Mouse (Mus musculus): ENCODE data around the gene Arntl.

The Arntl gene

DNA sequence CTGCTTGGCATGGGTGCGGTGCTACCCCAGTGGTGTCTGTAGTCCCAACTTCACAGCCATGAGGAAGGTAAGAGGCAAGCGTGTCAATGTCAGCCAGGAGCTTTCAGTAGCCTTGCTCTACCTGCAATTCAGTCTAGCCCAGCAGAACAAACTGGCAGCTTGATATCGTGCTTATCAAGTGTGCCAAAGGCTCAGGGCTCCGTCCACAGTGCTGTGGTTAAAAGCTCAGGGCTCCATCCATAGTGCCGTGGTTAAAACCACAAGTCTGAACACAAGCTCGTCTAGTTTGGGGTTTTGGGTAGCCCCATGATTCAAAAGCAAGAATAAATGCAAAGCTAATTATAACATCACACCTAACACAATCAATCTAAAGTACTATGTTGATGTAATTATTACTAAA lies 87.3 kb downstream of the Arntl start:
- DNase-seq (ENCODE audit: low spot score), result no peak

DNA sequence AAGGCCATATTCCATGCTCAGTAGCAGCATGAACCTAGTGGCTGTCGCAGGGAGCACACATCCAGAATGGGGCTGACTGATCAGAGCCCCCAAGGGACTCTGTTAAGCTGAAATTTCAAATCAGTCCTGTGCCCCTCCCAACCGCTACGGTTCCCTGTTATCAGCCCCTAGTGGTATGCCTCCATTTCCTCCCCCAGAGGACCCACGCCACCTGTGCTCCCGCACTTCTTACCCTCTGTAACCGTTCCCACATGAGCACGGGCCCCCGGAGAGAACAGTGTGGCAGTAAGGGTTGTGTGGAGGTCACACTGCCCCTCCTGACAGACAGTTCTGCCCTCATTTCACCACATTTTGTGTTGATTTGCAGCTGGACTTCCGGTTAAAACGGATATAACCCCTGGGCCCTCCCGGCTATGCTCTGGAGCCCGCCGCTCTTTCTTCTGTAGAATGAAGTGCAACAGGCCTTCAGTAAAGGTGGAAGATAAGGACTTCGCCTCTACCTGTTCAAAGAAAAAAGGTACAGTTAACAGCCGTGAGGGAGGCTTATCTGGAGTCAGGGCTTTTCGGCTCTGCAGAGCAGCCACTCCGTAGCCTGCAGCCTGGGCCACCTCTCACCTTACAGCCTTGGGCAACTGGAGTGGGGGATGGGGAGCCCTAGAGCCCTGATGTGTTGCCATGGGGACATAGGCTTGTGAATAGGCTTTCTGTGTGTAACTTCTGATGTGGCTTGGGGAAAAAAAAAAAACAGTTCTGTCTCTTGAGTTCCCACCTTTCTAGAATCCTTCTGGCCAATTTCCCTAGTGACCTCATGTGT lies 88.0 kb downstream of the Arntl start:
- no peak for DNase-seq (ENCODE audit: low spot score)

DNA sequence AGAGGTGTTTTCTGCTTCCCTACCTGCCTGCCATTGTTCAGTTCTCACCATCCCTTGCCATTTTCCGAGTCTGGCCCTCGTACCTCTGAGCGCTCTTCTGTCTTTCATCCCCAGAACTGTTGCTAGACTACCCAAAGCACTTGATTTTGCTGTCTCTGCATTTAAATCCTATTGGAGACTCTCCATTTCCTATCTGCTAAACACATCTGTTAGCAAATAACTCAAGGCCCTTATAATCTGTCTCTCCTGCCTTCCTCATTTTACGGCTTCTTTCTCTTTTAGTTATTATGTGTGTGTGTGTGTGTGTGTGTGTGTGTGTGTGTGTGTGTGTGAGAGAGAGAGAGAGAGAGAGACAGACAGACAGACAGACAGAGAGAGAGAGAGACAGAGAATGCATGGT lies 90.5 kb downstream of the Arntl start:
- DNase-seq (ENCODE audit: low spot score), result no peak

DNA sequence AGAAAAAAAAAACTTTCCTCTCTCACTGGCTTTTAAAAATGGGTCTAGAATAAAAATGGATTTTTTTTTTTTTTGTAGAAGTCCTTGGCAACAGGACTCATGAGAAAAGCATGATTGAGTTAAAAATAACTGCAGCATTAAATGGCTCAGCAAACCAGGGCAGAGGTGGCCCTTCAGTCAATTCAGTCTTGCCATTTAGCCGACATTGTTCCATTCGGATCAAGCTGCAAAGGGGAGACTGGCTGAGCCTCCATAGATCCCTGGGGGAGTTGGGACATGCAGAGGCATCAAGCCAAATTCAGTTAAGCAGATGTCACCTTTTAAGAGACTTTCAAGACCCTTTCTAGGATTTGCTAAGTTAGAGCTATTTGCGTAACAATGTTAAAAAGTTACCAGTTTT lies 102.9 kb downstream of the Arntl start:
- peak; percentile 71 for DNase-seq (ENCODE audit: low spot score)

DNA sequence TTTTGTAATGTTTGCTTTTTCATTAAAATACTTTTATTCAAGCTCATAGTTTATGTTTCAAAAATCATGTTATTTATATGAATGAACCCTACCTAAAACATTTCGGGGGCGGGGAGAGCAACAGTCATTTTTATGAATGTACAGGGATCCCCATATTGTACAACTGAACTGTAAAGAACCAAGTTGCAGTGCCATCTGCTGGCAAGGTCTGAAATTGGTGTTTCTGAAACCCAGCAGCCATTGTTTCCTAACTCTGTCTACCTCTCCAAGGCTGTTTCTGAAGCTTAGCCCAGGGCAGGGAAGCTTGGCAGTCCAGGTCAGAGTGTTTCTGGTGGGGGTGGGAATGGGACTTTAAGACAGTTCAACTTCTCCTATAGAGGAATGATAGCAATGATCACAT lies 104.5 kb downstream of the Arntl start:
- DNase-seq (ENCODE audit: low spot score), result peak; percentile 76

DNA sequence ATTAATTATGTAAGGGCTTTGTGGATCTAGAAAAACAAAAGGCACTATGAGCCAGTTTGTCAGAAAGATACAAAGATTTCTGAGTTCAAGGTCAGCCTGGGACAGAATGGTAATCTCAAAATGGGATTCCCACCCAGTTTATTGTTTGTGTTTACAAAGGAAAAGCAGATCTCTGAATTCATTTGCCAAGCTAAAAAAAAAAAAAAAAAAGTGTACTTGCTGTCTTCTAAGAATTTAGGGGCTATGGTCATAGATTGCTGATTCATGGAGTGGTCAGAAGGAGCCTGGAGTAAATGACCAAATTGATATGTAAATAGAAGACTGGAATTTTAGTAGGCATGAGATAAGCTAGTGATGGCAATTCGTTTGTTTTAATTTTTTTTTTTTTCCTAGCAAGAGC lies 112.9 kb downstream of the Arntl start:
- no peak for DNase-seq (ENCODE audit: low spot score)

DNA sequence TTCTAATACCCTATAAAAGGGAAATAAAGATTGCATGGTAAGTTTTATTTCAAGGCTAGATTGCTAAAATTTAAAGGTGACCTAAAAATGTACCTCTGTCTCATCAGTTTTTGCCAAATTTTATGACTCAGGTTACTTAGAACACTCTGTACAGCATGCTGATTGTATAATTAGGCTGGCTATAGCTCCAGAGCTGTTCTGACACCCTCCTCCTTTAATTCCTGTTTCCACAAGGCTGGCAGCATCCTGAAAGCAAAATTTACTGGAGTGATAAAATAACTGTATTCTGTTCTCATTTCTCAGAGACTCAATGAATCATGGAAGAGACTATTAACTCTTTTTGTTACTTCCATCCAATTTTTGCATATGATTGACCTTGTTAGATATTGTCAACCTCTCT lies 126.8 kb downstream of the Arntl start:
- no peak for DNase-seq (ENCODE audit: low spot score)

DNA sequence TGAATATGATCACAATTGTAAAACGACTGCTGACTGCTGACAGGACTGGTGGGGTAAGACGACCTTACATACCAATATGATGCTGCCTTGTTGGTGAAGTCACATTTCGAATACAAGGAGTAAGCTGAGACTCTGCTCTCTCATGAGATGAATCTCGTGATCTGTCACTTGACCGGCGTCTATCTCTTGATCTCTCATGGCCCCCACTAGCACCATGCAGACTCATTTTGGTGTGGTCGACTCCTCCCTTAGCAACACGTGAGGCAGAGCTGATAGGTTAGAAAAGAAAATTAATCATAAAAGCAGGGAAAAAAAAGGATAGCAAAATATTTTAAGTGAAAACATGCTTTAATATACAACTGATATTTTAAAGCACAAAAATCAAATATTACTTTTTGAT lies 128.0 kb downstream of the Arntl start:
- no peak for DNase-seq (ENCODE audit: low spot score)

DNA sequence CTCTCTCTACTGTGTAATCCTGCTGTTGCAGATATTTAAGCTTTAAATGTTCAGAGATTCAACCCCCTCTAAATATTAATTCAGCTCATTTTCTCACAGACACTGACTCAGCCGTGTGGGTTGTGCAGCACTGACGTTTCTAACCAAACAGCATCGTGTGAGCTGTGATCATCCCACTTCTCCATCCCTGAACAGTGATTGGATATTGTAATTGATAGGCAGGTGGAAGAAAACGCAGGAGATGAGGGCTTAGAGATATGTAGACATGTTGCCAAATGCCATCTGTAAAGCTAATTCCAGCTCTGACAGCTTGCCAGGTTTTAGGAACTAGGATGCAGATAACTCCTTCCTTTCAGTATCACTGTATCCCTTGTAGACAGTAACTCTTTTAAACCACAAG lies 140.0 kb downstream of the Arntl start:
- no peak for DNase-seq (ENCODE audit: low spot score)

DNA sequence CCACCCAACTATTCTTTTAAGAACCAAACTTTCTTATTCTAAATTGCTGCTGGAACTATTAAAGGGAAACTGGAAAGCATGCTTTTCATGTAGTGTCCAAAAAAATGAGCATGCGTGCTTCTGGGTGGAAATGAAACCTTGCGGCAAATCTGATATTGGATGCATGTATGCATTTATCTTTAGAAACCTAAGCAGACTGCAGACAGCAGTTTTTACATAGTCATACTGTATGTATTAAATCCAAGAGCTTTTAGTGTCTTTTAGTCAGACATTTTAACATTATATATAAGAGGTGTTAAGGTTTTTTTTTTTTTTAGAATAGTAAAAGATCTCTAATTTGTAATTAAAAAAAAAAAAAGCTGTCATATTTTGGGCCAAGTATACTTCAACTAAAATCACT lies 140.4 kb downstream of the Arntl start:
- no peak for DNase-seq (ENCODE audit: low spot score)

DNA sequence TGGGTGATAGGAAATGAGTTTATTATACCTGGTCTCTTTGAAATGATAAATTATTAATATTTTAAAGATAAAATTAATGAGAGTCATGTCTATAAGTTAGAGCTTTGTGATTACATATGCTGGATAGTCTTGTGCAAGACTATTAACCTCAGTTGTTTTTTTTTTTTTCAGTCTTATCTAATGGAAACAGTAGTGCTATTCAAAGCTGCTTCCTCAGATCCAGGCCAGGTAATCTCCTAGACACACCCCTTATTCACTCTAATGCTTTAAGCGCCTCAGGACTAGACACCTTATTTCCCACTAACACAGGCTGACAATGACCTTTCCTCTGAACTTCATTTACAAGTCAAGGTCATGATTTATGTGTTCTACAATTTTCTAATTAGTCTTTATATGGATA lies 141.8 kb downstream of the Arntl start:
- DNase-seq (ENCODE audit: low spot score), result no peak

All from adipocyte (in vitro differentiated cells).